Mouse (Mus musculus) heart, postnatal 0 days (tissue): ENCODE results near the gene Akap3.

Experiments
- CTCF ChIP-seq: IDR thresholded peaks from 2 replicates; pipeline ENCODE4 v1.5.1; 2016; ENCODE audit warnings: antibody characterized with exemption, control low read depth, low read depth
- EP300 ChIP-seq: IDR thresholded peaks from 2 replicates; pipeline ENCODE4 v1.6.1; 2016; ENCODE audit warnings: antibody characterized with exemption, low read depth

GRCm38 (mm10) chr6:126848712-126849704 is 3.9 kb upstream of the Akap3 start, which contains the start of gene Ndufa9:
- TF ChIP-seq CTCF, result no peak
- TF ChIP-seq EP300, result no peak
